Mouse (Mus musculus) gonadal fat pad, adult 2 months (tissue): ENCODE results near the gene Olfr1288. TPM values are rescaled to one million over a fixed set of nuclear protein-coding genes. Genes with fewer than 3 reads are reported as not detected.

Experiments
- DNase-seq: peaks from one replicate; pipeline ENCODE4 v3.0.0-alpha.2; 2012; ENCODE audit warnings: low read depth
- polyA plus RNA-seq: library from polyadenylated mRNA; depleted of rRNA; stranded (reverse); fragments of >200 nt; gene quantifications from 2 replicates; pipeline ENCODE4 v1.2.3, GENCODE M21; 2012; rRNA removed

Gene Olfr1288
- not detected in 2 replicates for polyA plus RNA-seq

DNA sequence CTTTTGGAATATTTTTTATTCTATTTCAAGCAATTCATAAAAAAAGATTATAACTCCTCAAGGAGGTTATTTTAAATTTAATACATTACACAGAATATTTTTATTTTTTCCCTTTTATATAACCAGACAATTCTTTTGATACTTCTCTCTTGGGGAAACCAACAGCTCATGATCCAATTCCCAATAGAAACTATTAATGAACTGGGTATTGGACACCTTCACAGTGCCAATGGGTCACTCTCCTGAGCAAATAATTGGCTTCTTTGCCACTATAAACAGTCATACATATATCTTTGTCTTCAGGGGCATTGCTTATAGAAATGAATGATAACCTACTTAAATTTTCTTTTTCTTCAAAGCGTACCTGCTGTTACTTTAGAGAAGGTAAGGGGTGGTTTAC is at the start of gene Olfr1288:
Gene Olfr1288 (plus strand): TSS at position 301 of the 400 bp plus-strand sequence.
- no peak for DNase-seq

GRCm38 (mm10) chr2:111448842-111449241 is 25.1 kb upstream of the Olfr1288 start, which contains the start of gene Olfr1287:
Gene Olfr1287 (plus strand): TSS chr2:111449142.
- no peak for DNase-seq

- DNase-seq, result no peak
These were observed 6.6 kb downstream of the Olfr1288 start, which contains the start of gene Olfr1289 for GRCm38 (mm10) chr2:111480519-111480918. Gene Olfr1289 (plus strand): TSS chr2:111480819.

DNA sequence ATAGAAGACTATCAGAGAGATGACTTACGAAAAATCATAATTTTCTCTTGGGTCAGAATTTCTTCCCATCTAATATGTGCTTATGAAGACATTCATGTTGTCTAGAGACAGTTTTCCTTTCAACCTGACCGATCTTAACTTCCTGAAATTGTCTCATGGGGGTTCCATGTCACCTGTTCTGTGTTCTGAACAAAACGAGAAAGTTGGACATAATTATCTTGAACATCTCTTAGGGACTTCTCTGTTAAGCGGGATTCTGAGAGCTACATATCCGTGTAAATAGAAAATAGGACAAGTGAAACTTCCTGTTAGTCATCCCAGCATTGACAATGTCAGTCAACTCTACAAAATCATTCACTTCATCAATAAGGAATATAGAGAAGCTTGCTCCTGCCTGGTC is 19.8 kb downstream of the Olfr1288 start, which contains the start of gene Olfr1290:
Gene Olfr1290 (minus strand): TSS at position 101 of the 400 bp plus-strand sequence.
- DNase-seq, result no peak

GRCm38 (mm10) chr2:111496880-111497279 is 23.0 kb downstream of the Olfr1288 start, which contains the start of gene Olfr1291-ps1:
Gene Olfr1291-ps1 (plus strand): TSS chr2:111497180.
- DNase-seq, result no peak

DNA sequence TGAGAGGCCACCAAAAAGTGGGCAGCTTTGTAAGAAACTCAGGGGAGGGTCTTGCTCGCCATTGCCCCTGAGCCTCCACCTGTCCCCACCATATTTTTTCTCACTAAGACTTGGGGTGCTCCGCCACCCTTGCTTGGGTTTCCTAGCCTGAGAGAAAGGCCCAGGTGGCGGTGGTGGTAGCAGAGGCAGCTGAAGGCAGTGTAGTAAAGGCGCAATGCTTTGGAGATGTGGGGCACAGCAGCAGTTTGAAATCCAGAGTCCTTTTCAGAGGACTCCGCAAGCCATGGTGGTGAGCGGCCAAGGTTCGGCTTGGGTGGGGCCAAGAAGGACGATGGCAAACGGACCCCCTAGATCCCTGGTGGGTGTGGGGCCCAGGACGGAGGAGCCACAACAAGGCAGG is 43.5 kb downstream of the Olfr1288 start:
- no peak for DNase-seq

GRCm38 (mm10) chr2:111524903-111525302 is 51.0 kb downstream of the Olfr1288 start, which contains the start of gene Olfr1293-ps:
Gene Olfr1293-ps (plus strand): TSS chr2:111525203.
- no peak for DNase-seq

Other genes starting within 250 kb of the Olfr1288 start
- 0.14 TPM in 1 of 2 replicates, not detected in the other for gene 4930430A15Rik, start 244.5 kb upstream of the Olfr1288 start, polyA plus RNA-seq
- not detected in 2 replicates for gene Olfr1275, start 238.8 kb upstream of the Olfr1288 start, polyA plus RNA-seq
- gene Olfr1276, start 219.6 kb upstream of the Olfr1288 start, polyA plus RNA-seq, result not detected in 2 replicates
- gene Olfr1277, start 200.0 kb upstream of the Olfr1288 start, polyA plus RNA-seq, result not detected in 2 replicates
- gene Olfr1278, start 184.0 kb upstream of the Olfr1288 start, polyA plus RNA-seq, result not detected in 2 replicates
- gene Olfr1279, start 173.5 kb upstream of the Olfr1288 start, polyA plus RNA-seq, result not detected in 2 replicates
- gene Olfr1280, start 160.1 kb upstream of the Olfr1288 start, polyA plus RNA-seq, result not detected in 2 replicates
- gene Olfr1281, start 147.6 kb upstream of the Olfr1288 start, polyA plus RNA-seq, result not detected in 2 replicates
- not detected in 2 replicates for gene Olfr1282, start 138.0 kb upstream of the Olfr1288 start, polyA plus RNA-seq
- not detected in 2 replicates for gene Olfr1283, start 107.3 kb upstream of the Olfr1288 start, polyA plus RNA-seq
- gene Olfr1284, start 98.6 kb upstream of the Olfr1288 start, polyA plus RNA-seq, result not detected in 2 replicates
- not detected in 2 replicates for gene Olfr1286, start 51.0 kb upstream of the Olfr1288 start, polyA plus RNA-seq
- not detected in 2 replicates for gene Olfr1287, start 25.0 kb upstream of the Olfr1288 start, polyA plus RNA-seq
- not detected in 2 replicates for gene Olfr1289, start 6.7 kb downstream of the Olfr1288 start, polyA plus RNA-seq
- not detected in 2 replicates for gene Olfr1290, start 19.7 kb downstream of the Olfr1288 start, polyA plus RNA-seq
- gene Olfr1291-ps1, start 23.1 kb downstream of the Olfr1288 start, polyA plus RNA-seq, result not detected in 2 replicates
- gene Olfr1293-ps, start 51.1 kb downstream of the Olfr1288 start, polyA plus RNA-seq, result not detected in 2 replicates
- gene Olfr1294, start 66.2 kb downstream of the Olfr1288 start, polyA plus RNA-seq, result not detected in 2 replicates
- not detected in 2 replicates for gene Olfr1295, start 95.6 kb downstream of the Olfr1288 start, polyA plus RNA-seq
- not detected in 2 replicates for gene Olfr1297, start 152.4 kb downstream of the Olfr1288 start, polyA plus RNA-seq
- not detected in 2 replicates for gene Olfr1298, start 175.1 kb downstream of the Olfr1288 start, polyA plus RNA-seq
- gene Olfr1299, start 187.3 kb downstream of the Olfr1288 start, polyA plus RNA-seq, result not detected in 2 replicates